Mouse (Mus musculus) ES-Bruce4 (cell line): ENCODE results near the gene Lag3.

ENCODE experiments used
- CTCF ChIP-seq: IDR thresholded peaks from one replicate; pipeline ENCODE4 v1.8.1; 2011; ENCODE audit warnings: low read depth, low read length
- EP300 ChIP-seq: IDR thresholded peaks from 2 replicates; pipeline ENCODE4 v1.6.1; 2011; ENCODE audit warnings: low read depth, low read length; ENCODE audit not compliant: insufficient read depth
- POLR2A ChIP-seq: IDR thresholded peaks from one replicate; pipeline ENCODE4 v1.8.1; 2011; ENCODE audit warnings: low read length; ENCODE audit not compliant: insufficient read depth

- no peak for TF ChIP-seq POLR2A
- no peak for TF ChIP-seq CTCF
- TF ChIP-seq EP300 = no peak
These were observed 21.6 kb upstream of the Lag3 start for GRCm38 (mm10) chr6:124933127-124933526.
